Mouse (Mus musculus): ENCODE results near the gene Yy1.

GRCm38 (mm10) chr12:108849488-108850022, 56.8 kb downstream of the Yy1 start:
- TF ChIP-seq CTCF (conservative IDR thresholded peaks at IDR 0.05; ENCODE audit: low read length) (no peak), NANOG (IDR thresholded peaks at IDR 0.05; ENCODE audit: borderline replicate concordance, low read length) (no peak), POU5F1 (IDR thresholded peaks at IDR 0.05; ENCODE audit: borderline replicate concordance, low read length) (no peak)
